Mouse (Mus musculus) liver, postnatal 0 days (tissue): ENCODE results near the gene Hist1h2bb.

Source experiments
- CTCF ChIP-seq: sonication (generic); IDR thresholded peaks from 2 replicates; pipeline ENCODE4 v1.5.1; 2016; ENCODE audit warnings: antibody characterized with exemption, low read depth
- EP300 ChIP-seq: IDR thresholded peaks from 2 replicates; pipeline ENCODE4 v1.6.1; 2016; ENCODE audit warnings: antibody characterized with exemption, low read depth, mild to moderate bottlenecking

DNA sequence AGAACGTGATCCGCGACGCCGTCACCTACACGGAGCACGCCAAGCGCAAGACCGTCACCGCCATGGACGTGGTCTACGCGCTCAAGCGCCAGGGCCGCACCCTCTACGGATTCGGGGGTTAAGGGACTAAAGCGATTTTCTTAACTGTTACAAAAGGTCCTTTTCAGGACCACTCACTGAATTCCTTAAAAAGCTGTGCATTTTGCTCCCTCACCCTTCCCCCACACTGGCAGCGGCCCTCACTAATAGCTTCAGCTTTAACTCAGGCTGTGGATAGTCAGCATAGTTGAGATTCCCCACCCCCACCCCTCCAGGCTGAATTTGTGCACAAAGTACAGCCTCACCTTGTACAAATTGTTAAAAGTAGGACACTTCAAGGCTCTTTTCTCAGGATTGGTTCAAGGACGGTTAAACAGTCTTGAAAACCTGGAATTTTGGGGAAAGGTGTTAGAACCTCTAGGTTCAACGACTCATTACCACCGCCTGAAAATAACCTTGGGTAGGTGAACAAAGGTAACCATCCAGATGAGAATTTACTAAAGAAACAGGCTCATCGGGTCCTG is 10.8 kb downstream of the Hist1h2bb start:
- TF ChIP-seq CTCF: no peak
- TF ChIP-seq EP300: no peak; the same call in 1 of the 2 replicates
